Mouse (Mus musculus): Measurements from ENCODE around the gene Dyrk1b.
"Not testable (repeated sequence)": the region's sequence is repeated elsewhere in the genome, so short reads cannot be mapped to it uniquely, and the experiment has no call there.

Dyrk1b gene

DNA sequence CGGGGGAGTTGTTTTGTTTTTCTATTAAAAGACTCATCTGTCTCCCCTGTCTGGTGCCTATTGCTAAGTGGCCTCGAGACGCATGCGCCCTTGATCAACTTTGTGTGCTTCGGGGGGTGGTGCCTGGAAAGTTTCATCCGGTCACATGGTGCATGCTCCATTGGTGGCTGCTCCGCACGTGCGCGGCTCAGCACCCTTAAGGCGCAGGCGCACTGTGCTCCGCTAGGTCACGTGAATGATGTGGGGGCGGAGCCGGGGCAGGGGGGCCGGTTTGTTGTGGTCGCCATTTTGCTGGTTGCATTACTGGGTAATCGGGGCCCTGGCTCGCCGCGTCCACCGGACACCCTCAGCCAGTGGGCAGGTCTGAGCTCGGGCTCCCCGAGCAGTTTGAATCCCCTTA is at the start of gene Dyrk1b:
TSS of gene Dyrk1b (plus strand) at position 242 of the 400 bp plus-strand sequence.
- DNase-seq, result peak; percentile 99

DNA sequence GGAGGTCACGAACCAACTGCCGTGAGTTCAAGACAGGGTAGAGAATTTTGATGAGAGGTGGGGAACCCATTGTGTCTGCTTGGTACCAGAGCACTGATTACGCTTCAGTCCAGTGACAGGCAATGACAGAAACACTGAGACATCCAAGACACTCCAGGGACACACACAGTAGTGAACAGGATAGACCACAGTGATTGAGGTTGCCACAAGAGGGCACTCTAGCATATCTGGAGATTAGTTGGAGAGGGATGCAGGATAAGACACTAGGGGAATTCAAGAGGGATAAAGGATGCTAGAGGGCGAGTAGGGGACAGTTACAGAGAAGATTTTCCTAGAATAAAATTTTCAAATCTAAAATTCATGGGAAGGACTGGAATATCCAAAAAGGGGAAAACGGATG is 41.7 kb upstream of the Dyrk1b start:
- DNase-seq, result no peak

DNA sequence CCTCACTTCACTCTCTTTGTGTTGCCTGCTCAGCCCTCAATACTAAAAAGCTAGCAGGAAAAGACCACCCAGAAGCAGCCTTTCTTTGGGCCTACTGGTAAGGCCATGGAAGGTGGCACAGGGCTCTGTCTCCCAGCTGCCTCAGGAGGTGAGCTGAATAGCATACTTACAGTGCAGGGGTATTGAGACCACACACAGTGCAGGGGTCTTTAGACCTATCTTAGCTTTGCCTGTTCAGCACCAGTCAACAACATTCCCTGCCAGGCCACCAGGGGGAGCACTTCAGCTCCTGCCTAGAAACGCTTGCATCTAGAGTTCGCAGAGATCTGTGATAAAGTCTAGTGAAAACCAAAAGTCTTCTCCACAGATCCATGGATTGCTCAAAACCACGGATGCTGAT is 31.0 kb upstream of the Dyrk1b start:
- peak; percentile 30 for DNase-seq

DNA sequence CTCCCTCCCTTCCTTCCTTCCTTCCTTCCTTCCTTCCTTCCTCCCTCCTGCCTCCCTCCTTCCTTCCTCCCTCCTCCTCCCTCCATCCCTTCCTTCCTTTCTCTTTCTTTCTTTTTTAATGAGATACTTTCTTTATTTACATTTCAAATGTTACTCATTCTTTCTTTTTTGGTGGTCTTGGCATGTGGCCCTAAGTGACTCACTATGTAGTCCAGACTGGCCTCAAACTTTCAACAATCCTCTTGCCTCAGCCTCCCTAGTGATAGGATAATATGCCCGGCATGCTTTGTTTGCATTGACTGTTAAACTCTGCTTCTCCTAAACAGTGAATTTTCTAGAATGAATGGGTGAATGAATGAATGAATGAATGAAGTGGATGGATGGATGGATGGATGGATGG is 29.4 kb upstream of the Dyrk1b start:
- DNase-seq, result no peak

GRCm38 (mm10) chr7:28151584-28152221 is 27.6 kb upstream of the Dyrk1b start:
- no peak for DNase-seq

GRCm38 (mm10) chr7:28153595-28153994 is 25.7 kb upstream of the Dyrk1b start:
- DNase-seq, result not testable (repeated sequence)

GRCm38 (mm10) chr7:28159292-28159691 is 20.0 kb upstream of the Dyrk1b start:
- no peak for DNase-seq

DNA sequence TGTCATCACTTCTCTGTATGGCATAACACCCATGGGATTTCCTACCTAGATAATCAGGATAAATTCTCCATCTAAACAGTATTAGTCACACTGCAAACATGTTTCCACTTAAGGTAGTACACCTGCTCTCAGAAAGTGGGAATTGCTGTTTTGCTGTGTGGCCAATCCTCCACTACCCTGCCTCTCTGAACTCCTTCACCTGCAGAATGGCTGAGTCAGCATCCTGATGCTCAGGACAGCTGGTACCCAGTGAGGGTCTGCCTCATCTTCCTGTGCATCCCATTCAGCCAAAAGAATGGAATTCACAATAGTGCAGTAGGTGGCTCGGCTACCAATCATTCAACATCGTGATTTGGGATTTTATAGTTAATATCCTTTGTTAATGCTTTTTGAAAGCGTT is 19.4 kb upstream of the Dyrk1b start:
- no peak for DNase-seq

DNA sequence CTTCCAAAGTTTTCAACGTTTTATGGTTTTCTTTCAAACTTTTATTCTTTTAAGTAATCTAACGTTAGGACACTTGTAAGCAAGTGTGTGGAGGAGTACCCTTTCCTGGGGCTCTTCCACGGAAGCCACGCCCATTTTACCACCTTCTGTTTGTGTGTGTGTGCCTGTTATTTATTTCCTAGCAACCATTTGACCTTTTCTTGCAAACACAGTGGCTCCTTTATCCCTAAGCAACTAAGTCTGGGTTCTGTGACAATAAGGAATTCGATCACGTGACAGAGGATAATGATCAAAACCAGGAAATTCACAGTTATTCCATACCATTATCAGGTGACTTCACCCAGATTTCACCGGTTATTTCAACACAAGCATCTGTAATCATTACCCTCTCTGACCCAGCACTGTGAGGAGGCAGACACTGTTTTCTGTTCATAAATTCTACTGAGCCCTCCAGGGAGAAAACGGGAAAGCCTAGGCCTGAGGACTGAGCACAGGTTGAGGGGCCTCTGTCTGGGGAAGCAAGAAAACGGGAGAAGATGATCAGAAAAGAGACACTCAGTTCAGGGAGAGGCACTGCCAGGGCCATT is 18.0 kb upstream of the Dyrk1b start:
- no peak for DNase-seq

- DNase-seq, result no peak
Measured at GRCm38 (mm10) chr7:28165406-28165805, 13.9 kb upstream of the Dyrk1b start.

- DNase-seq, result peak; percentile 63
Measured at GRCm38 (mm10) chr7:28168320-28169115, 10.8 kb upstream of the Dyrk1b start.

- DNase-seq, result peak; percentile 86
Measured at GRCm38 (mm10) chr7:28169489-28170422, 9.5 kb upstream of the Dyrk1b start, which contains the start of gene Fbl. Gene Fbl, plus strand, starts transcription at chr7:28169710.

GRCm38 (mm10) chr7:28175358-28175757 is 3.9 kb upstream of the Dyrk1b start:
- DNase-seq, result no peak

DNA sequence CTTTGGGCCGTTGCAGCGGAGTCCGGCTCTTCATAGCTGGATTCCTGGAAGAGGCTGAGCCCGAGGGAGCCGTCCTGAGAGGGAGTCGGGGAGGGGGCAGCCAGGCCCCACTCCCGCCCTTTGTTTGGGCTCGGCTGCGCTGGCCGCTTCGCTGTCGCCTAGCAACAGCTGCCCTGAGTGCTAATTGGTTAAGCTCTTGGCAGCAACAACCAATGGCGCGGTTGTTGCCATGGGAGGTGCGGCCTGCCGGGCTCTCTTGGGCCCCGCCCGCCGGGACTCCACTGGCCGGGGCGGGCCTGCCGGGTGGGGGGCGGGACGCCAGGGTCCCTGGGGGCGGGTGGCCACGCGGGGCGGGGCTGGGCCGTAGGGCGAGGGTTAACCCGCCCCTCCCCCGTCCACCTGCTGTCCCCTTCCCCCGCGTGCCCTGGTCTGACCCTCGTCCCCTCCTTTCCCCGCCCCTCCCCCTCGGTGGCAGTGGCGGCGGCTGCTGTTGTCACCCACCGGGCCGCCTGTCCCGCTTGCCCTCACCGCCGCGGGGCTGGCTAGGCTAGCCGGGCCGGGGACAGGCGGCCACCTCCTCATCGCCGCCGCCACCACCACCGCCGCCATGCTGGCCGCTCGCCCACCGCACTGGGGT is 590 bp downstream of the Dyrk1b start:
- peak; percentile 97 for DNase-seq

- no peak for DNase-seq
Measured at GRCm38 (mm10) chr7:28180890-28181289, 1.6 kb downstream of the Dyrk1b start.

DNA sequence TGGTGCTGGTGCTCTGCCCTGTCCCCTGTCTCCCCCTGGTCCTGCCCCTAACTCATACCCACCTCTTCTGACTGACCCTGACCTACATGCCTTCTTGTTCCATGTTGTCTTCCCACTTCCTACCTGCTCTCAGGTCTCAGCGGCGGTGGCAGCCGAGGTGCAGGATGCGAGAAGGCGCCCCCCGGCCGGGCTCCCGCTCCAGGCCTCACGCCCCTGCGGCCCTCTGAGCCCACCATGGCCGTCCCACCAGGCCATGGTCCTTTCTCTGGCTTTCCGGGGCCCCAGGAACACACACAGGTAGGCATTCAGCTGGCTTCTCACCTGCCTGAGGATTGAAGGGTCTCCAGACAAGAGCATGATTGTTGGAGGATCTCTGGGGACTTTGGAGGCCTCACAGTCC is 2.1 kb downstream of the Dyrk1b start:
- no peak for DNase-seq

DNA sequence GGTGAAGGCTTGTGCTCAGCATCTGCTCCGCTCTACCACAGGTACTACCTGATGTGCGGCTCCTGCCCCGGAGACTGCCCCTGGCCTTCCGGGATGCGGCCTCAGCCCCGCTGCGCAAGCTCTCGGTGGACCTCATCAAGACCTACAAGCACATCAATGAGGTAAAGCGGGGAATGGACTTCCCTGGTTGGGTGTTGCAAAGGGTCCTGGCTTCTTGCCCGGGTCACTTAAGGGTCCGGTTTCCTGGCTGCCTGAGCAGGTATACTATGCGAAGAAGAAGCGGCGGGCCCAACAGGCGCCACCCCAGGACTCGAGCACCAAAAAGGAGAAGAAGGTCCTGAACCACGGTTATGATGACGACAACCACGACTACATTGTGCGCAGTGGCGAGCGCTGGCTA is 3.1 kb downstream of the Dyrk1b start:
- no peak for DNase-seq

DNA sequence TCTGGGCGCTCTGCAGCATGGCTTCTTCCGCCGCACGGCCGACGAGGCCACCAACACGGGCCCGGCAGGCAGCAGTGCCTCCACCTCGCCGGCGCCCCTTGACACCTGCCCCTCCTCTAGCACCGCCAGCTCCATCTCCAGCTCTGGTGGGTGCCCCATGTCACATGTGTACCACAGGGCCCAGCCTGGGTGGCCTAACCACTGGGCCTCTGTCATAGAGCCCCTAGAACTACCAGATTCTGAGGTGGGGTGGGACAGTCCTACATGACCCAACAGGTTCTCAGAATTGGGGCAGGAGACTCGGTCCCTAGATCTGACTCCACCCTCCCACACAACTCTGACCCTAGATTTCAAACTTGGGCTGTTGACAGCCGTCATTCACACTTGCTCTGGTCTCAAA is 6.6 kb downstream of the Dyrk1b start:
- no peak for DNase-seq

- no peak for DNase-seq
Measured at GRCm38 (mm10) chr7:28186631-28187030, 7.4 kb downstream of the Dyrk1b start.

GRCm38 (mm10) chr7:28191489-28191888 is 12.2 kb downstream of the Dyrk1b start:
- no peak for DNase-seq

GRCm38 (mm10) chr7:28191903-28192302 is 12.6 kb downstream of the Dyrk1b start:
- no peak for DNase-seq

DNA sequence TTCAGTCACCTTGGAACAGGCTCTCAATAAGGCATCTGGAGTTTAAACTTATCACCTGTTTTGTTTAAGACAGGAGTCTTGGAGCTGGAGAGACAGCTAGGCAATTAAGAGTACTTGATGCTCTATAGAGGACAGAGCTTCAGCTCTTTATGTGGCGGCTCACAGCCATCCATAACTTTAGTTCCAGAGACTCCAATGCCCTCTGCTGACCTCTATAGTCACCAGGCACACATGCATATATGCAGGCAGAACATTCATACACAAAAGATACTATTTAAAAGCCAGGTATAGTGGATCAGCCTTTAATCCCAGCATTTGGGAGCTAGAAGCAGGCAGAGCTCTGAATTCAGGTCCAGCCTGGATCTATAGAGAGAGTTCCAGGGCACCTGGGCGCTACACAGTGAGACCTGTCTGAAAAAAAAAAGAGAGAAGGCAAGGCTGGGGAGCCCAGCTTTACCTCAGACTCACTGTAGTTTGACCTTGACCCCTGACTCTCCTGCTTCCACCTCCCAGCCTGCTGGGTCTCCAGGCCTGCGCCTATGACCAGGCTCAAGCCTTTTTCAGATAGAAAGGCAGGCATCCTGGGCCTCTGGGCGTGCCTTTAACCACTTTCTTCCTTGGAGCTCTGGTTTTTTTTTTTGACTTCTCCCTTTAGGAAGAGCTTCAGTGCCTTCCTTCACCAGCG is 16.3 kb downstream of the Dyrk1b start:
- no peak for DNase-seq

All from kidney, adult 11 months (tissue).